Mouse (Mus musculus): ENCODE data around the gene Rnf133.

Gene Rnf133

GRCm38 (mm10) chr6:23650205-23650604 is at the start of gene Rnf133:
Gene Rnf133, minus strand, starts transcription at chr6:23650305.
- DNase-seq, result no peak

GRCm38 (mm10) chr6:23678172-23678571 is 28.1 kb upstream of the Rnf133 start:
- no peak for DNase-seq

GRCm38 (mm10) chr6:23655036-23655435 is 4.9 kb upstream of the Rnf133 start, which contains the start of gene Rnf148:
Gene Rnf148, minus strand, starts transcription at chr6:23655136.
- no peak for DNase-seq

- no peak for DNase-seq
Measured at GRCm38 (mm10) chr6:23648732-23649131, 1.4 kb downstream of the Rnf133 start.

GRCm38 (mm10) chr6:23647627-23648247 is 2.4 kb downstream of the Rnf133 start:
- no peak for DNase-seq

GRCm38 (mm10) chr6:23637081-23637480 is 13.0 kb downstream of the Rnf133 start:
- DNase-seq, result no peak

GRCm38 (mm10) chr6:23635208-23635607 is 14.9 kb downstream of the Rnf133 start:
- DNase-seq, result no peak

- DNase-seq, result no peak
Measured at GRCm38 (mm10) chr6:23634016-23634415, 16.1 kb downstream of the Rnf133 start.

GRCm38 (mm10) chr6:23630465-23630864 is 19.6 kb downstream of the Rnf133 start:
- no peak for DNase-seq
